Mouse (Mus musculus) megakaryocyte progenitor cell, adult 5-6 weeks (primary cell): ENCODE measurements around the gene Lyst. TPM values are rescaled to one million over a fixed set of nuclear protein-coding genes. Genes with fewer than 3 reads are reported as not detected.
"Not testable (repeated sequence)": the region's sequence is repeated elsewhere in the genome, so short reads cannot be mapped to it uniquely, and the experiment has no call there.

Source experiments
- ATAC-seq: replicated peaks from 2 replicates; pipeline ENCODE4 v1.8.0; 2016; ENCODE audit warnings: mild to moderate bottlenecking, moderate TSS enrichment, inconsistent platforms; ENCODE audit not compliant: poor library complexity
- total RNA-seq, 2 experiments: library from RNA; stranded (forward) in 1 of 2; stranded (reverse) in 1 of 2; fragments of 157-497, 149-512 nt in 1 of 2; fragments of 200-1000 nt in 1 of 2; gene quantifications; 2 replicates each; pipeline versions ENCODE4 v1.2.3 to v1.2.4; 2015 to 2017

Gene Lyst
- total RNA-seq (2015) (55.4 and 68.7 TPM in 2 replicates), total RNA-seq (2017) (48.7 and 55.6 TPM in 2 replicates)

- peak; percentile 95 for ATAC-seq
Measured at GRCm38 (mm10) chr13:13590048-13591011, at the start of gene Lyst. Lyst (plus strand) TSS chr13:13590397.

- not testable (repeated sequence) for ATAC-seq
Measured at GRCm38 (mm10) chr13:13543073-13543472, 47.1 kb upstream of the Lyst start.

- no peak for ATAC-seq
Measured at GRCm38 (mm10) chr13:13546792-13547191, 43.4 kb upstream of the Lyst start.

- ATAC-seq: peak; percentile 47
Measured at GRCm38 (mm10) chr13:13547889-13548288, 42.3 kb upstream of the Lyst start.

GRCm38 (mm10) chr13:13548431-13549190 is 41.6 kb upstream of the Lyst start:
- no peak for ATAC-seq

- ATAC-seq: peak; percentile 45
Measured at GRCm38 (mm10) chr13:13549687-13550660, 40.2 kb upstream of the Lyst start.

GRCm38 (mm10) chr13:13552020-13552419 is 38.2 kb upstream of the Lyst start:
- no peak for ATAC-seq

- peak; percentile 28 for ATAC-seq
Measured at GRCm38 (mm10) chr13:13553660-13554059, 36.5 kb upstream of the Lyst start.

GRCm38 (mm10) chr13:13555196-13555595 is 35.0 kb upstream of the Lyst start:
- no peak for ATAC-seq

GRCm38 (mm10) chr13:13557001-13557743 is 33.0 kb upstream of the Lyst start:
- ATAC-seq: peak; percentile 78

- ATAC-seq: no peak
Measured at GRCm38 (mm10) chr13:13558251-13558650, 31.9 kb upstream of the Lyst start.

GRCm38 (mm10) chr13:13558900-13559299 is 31.3 kb upstream of the Lyst start:
- peak; percentile 85 for ATAC-seq

GRCm38 (mm10) chr13:13562571-13562970 is 27.6 kb upstream of the Lyst start:
- no peak for ATAC-seq

GRCm38 (mm10) chr13:13564116-13564515 is 26.1 kb upstream of the Lyst start:
- no peak for ATAC-seq

GRCm38 (mm10) chr13:13564541-13564940 is 25.7 kb upstream of the Lyst start:
- ATAC-seq: peak; percentile 69

- peak; percentile 64 for ATAC-seq
Measured at GRCm38 (mm10) chr13:13567640-13568039, 22.6 kb upstream of the Lyst start.

GRCm38 (mm10) chr13:13568824-13569223 is 21.4 kb upstream of the Lyst start:
- ATAC-seq: peak; percentile 25

- no peak for ATAC-seq
Measured at GRCm38 (mm10) chr13:13569603-13570002, 20.6 kb upstream of the Lyst start.

- ATAC-seq: no peak
Measured at GRCm38 (mm10) chr13:13572060-13572835, 17.9 kb upstream of the Lyst start.
